Mouse (Mus musculus): ENCODE results near the gene Nhs. TPM values are rescaled to one million over a fixed set of nuclear protein-coding genes. Genes with fewer than 3 reads are reported as not detected.

Gene Nhs
- 0.79 and 0.95 TPM in 2 replicates for polyA plus RNA-seq (2015; fragmentation: Nextera tagmentation; extraction: Ambion mirVana)

DNA sequence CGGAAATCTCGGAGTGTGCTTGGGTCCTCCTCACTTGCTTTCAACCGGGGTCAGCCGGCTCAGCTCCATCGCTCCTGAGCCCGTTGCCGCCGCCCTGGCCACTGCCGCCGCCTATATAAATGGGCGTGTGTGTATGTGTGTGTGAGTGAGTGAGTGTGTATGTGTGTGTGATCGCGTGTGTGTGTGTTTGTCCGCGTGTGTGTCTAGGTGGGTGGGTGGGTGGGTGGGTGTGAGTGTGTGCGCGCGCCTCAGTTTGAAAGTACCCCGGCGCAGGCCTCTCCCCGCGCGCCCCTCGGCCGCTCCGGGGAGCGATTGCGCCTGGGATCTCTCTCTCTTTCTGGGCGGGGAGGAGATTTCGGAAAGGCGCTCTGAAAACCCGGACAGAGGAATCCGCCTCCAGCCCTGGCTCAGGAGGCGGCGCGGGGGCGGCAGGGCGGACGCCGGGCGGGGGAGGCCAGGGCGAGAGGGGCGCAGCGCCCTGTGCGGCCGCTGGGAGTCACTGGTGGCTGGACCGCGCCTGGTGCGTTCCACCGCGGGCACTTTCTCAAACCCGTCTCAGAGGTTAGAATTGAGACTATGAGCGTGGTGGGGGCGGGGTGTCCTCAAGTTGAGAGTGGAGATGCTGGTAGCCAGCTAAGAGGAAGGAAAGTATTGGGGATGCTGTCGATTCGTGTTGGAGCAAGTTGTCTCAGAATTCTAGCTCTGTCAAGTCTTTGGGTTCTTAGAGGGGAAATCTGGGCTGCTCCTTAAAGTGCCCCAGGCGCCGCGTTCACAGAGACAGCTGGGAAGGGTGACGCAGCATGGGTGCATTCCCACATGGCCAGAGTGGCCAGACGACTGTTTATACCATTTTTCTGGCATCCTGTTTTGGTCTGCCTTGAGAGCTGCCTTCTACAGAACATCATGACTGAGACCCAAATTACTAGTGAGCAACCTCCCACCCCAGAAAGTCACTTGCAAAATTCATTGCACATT, at the start of gene Nhs:
Nhs (minus strand) TSS at position 94 of the 975 bp plus-strand sequence.
- peaks cover 10% of the 10 kb centered on the region; the same call in 1 of the 2 replicates for H3K4me1 ChIP-seq
- peaks cover 29% of the 10 kb centered on the region for H3K27me3 ChIP-seq (replicated peaks)
- H3K9ac ChIP-seq = peak within 1 kb of the TSS; percentile 81
- H3K27ac ChIP-seq (replicated peaks) = no peak within 1 kb of the TSS
- 0 out of 2 replicates have a peak, but pooled peaks have one; percentile 37 for ATAC-seq (ENCODE audit: extremely low read depth, insufficient number of reproducible peaks, low FRiP score, low TSS enrichment)
- 16% methylated on average over 43 of the region's 61 CpGs for WGBS
- H3K9me3 ChIP-seq = no peaks in the 10 kb centered on the region
- no peaks in the 10 kb centered on the region for H3K36me3 ChIP-seq
- peak within 1 kb of the TSS; percentile 82 for H3K4me2 ChIP-seq
- H3K4me3 ChIP-seq = peak within 1 kb of the TSS; percentile 64

DNA sequence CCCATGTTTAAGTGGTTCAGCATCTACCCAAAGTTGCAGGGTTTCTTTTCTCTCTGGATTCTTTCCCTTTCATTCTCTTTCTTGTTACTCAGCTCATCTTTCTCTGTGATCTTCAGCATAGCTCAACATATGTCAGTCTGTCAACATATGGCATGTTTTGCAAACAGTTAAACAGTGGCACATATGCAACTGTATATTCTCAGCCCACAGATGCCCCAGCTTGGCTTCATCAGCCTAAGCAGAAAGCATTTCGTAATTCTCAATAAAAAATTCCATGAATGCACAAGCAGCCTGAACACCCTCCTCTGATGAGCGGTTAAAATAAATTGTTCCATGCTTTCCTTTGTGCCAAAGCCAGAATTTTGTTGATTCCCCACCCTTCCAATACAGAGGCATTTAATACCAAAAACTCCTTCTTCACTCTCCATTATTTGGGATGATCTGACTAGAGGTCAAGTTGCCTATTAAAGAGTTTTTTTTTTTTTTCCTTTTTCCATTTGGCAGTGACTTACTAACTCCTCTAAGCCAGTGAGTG, 46.9 kb upstream of the Nhs start:
- Histone ChIP-seq H3K4me1 (no peaks in the 10 kb centered on the region), H3K9ac (no peak overlapping the region), H3K27me3 (replicated peaks) (no peaks in the 10 kb centered on the region), H3K4me2 (no peak overlapping the region), H3K36me3 (no peaks in the 10 kb centered on the region), H3K4me3 (no peak overlapping the region), H3K9me3 (no peaks in the 10 kb centered on the region), H3K27ac (replicated peaks) (no peak overlapping the region)
- 83% methylated on average over 2 of the region's 2 CpGs for WGBS
- ATAC-seq (ENCODE audit: extremely low read depth, insufficient number of reproducible peaks, low FRiP score, low TSS enrichment) = no peak

DNA sequence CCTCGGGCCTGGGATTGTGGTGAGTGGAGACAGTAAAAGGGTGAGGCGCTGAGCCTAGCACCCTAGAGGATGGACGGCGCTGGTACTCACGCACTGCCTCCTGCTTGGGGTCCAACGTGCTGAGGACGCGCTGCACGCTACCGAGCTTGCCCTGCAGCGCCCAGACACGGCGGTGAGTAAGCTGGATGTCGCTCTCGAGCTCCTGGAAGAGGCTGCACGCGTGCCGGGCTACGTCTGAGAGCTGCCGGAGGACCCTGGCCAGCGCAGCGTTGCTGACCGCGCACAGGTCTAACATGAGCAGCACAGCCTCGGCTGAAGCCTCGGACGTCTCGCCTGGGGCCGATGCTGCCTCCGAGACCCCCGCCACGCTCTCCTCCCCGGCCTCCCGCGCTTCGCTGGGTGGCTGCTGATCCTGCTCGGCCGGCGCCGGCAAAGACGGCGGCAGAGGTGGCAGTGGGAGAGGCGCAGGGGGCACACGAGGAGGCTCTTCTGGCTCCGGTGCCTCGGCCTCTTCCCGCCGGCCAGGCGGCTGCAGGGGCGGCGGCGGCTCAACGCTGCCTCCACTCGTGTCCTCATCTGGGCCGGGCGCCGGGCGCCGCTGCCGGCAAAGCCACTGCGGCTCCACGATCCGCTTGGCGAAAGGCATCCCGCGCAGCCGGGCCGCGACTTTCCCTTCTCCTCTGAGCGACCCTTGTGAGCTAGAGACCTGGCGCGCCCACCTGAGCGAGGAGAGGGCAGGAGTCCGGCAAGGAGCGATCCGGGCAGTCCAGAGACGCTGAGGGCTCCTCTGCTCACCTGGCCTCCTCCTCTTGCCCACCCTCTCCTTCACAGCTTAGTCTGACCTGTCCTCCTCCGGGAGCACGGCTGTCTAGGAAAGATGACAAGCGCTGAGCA, 540 bp downstream of the Nhs start:
- peak overlapping the region; percentile 81 for H3K9ac ChIP-seq
- peak overlapping the region; percentile 82 for H3K4me2 ChIP-seq
- H3K4me3 ChIP-seq = peak overlapping the region; percentile 64
- H3K9me3 ChIP-seq = no peaks in the 10 kb centered on the region
- H3K36me3 ChIP-seq = no peaks in the 10 kb centered on the region
- H3K27ac ChIP-seq (replicated peaks) = no peak overlapping the region
- H3K27me3 ChIP-seq (replicated peaks) = peaks cover 34% of the 10 kb centered on the region
- 8% methylated on average over 76 of the region's 80 CpGs for WGBS
- no peak for ATAC-seq (ENCODE audit: extremely low read depth, insufficient number of reproducible peaks, low FRiP score, low TSS enrichment)
- peaks cover 10% of the 10 kb centered on the region; the same call in 1 of the 2 replicates for H3K4me1 ChIP-seq

DNA sequence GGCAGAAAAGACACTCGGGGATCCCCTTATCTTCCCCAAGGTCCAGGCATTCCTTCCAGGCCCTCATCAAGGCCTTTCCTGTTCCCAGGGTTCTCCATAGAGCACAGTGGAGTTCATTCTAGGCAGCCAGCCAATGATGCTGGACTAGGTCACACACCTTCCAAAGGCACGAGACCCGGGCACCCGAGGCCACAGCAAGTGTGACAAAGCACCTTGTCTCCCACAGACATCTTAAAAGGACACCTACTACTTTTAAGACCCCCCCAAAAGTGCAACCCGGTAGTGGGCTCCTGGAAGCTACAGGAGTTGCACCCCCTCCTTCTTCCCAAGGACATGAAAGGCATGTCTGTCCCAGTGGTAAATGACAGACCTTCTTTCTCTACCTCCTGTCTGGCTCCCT, 1.4 kb downstream of the Nhs start:
- H3K9ac ChIP-seq = peak overlapping the region; percentile 81
- no peak for ATAC-seq (ENCODE audit: extremely low read depth, insufficient number of reproducible peaks, low FRiP score, low TSS enrichment)
- WGBS = 36% methylated on average over 5 of the region's 5 CpGs

DNA sequence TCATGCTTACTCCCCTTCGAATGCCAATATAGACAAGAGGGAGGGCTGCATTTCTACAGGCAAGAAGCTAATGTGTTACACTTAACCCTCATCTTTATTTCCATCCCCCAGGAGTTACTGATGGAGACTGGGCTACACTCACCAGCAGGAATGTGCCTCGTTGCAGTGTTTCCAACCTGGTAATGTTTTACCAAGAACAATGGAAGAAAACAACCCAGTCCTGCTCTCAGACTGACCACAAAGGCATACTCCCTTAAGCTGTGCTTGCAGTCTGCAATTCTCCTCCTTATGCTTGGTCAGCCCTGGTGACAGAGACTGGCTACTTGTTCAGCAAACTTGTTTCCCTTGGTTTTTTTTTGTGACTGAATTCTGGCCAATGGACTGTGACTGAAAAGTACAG, 21.7 kb downstream of the Nhs start:
- Histone ChIP-seq H3K4me2 (no peak overlapping the region), H3K36me3 (no peaks in the 10 kb centered on the region), H3K9ac (no peak overlapping the region), H3K9me3 (no peaks in the 10 kb centered on the region), H3K27ac (replicated peaks) (no peak overlapping the region), H3K4me3 (no peak overlapping the region), H3K27me3 (replicated peaks) (peaks cover 29% of the 10 kb centered on the region), H3K4me1 (no peaks in the 10 kb centered on the region)
- ATAC-seq (ENCODE audit: extremely low read depth, insufficient number of reproducible peaks, low FRiP score, low TSS enrichment) = no peak
- WGBS = 50% methylated on average over 2 of the region's 2 CpGs

More for the DNA sequence above, 1.4 kb downstream of the Nhs start:
- no peaks in the 10 kb centered on the region for H3K9me3 ChIP-seq
- peak overlapping the region; percentile 64 for H3K4me3 ChIP-seq
- peaks cover 10% of the 10 kb centered on the region; the same call in 1 of the 2 replicates for H3K4me1 ChIP-seq
- H3K27me3 ChIP-seq (replicated peaks) = peaks cover 35% of the 10 kb centered on the region
- no peaks in the 10 kb centered on the region for H3K36me3 ChIP-seq
- no peak overlapping the region for H3K27ac ChIP-seq (replicated peaks)
- H3K4me2 ChIP-seq = peak overlapping the region; percentile 82

DNA sequence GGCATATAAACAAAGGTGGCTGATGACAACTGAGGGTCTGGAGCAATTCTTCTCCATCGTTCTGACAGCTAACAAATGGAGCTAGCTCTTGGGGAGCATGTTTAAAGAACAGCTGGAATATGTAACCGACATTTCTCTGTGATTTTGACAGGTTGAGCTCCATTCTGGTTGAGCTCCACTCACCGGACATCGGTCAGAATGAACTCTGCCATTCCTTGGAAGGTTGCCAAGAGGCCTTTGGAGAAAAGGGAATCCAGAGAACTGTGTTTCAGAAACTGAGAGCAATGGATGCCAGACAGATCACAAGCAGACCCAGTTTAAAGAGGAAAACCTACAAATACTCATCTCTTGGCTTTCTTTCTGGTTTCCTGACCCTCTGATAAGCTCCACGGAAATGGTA, 46.3 kb downstream of the Nhs start:
- WGBS = 29% methylated on average over 5 of the region's 5 CpGs
- no peak overlapping the region for H3K4me3 ChIP-seq
- H3K27ac ChIP-seq (replicated peaks) = peak overlapping the region; percentile 28; the same call in 1 of the 2 replicates
- H3K4me1 ChIP-seq = no peaks in the 10 kb centered on the region
- no peak overlapping the region for H3K9ac ChIP-seq
- peaks cover 20% of the 10 kb centered on the region for H3K27me3 ChIP-seq (replicated peaks)
- no peaks in the 10 kb centered on the region for H3K36me3 ChIP-seq
- H3K9me3 ChIP-seq = no peaks in the 10 kb centered on the region
- no peak for ATAC-seq (ENCODE audit: extremely low read depth, insufficient number of reproducible peaks, low FRiP score, low TSS enrichment)
- H3K4me2 ChIP-seq = peak overlapping the region; percentile 7; the same call in 1 of the 2 replicates

DNA sequence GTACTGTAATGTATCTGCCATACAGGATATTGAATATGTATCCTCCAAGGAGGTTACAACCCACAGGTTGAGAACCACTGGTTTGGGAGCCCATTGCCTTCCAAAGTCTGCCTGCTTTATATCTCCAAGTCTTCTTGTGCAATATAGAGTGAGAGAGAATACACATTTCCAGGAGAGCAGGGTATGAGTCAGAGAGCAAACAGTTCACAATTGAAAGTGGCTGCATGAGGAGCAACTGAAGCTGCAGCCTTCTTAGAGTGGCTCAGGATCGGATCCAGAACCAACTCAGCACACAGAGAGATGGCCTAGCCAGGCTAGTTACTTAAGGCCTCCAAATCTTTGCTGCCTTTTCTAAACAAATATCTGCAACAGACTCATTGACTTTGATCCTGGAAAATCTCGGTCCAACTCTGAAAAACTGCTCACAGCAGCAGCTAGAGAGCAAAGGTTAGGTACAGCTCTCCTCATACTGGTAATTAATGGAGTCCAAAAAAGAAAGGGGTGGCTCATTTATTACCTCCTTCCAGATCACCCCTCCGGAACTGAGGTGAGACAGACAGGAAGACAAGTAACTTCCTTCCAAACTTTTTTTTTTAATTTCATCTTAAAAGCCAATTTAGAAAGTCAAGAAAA, 56.6 kb downstream of the Nhs start:
- Histone ChIP-seq H3K4me3 (no peak overlapping the region), H3K4me1 (0 out of 2 replicates have a peak, but pooled peaks cover 4% of the 10 kb centered on the region), H3K4me2 (no peak overlapping the region), H3K36me3 (no peaks in the 10 kb centered on the region), H3K27me3 (replicated peaks) (peaks cover 31% of the 10 kb centered on the region), H3K9me3 (no peaks in the 10 kb centered on the region), H3K27ac (replicated peaks) (no peak overlapping the region), H3K9ac (no peak overlapping the region)
- ATAC-seq (ENCODE audit: extremely low read depth, insufficient number of reproducible peaks, low FRiP score, low TSS enrichment) = no peak
- 62% methylated on average over 3 of the region's 3 CpGs for WGBS

DNA sequence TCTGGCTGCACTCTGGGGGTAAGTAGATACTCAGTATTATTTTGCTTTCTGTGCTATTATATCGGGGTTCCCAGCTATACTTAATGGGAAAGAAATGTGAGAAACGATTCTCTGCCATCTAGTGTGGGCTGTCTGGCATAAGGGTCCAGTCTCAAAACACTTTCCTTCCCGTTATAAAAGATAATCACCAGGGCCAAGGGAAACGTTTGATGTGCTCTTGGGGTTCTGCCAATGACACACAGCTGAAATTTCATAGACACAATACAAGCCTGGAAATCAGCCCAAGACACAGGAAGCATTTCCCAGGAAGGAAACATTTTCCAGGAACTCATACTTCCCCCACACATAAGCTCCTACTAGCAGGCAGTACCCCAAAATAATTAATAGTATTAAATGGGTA, 61.2 kb downstream of the Nhs start:
- no peak for ATAC-seq (ENCODE audit: extremely low read depth, insufficient number of reproducible peaks, low FRiP score, low TSS enrichment)

DNA sequence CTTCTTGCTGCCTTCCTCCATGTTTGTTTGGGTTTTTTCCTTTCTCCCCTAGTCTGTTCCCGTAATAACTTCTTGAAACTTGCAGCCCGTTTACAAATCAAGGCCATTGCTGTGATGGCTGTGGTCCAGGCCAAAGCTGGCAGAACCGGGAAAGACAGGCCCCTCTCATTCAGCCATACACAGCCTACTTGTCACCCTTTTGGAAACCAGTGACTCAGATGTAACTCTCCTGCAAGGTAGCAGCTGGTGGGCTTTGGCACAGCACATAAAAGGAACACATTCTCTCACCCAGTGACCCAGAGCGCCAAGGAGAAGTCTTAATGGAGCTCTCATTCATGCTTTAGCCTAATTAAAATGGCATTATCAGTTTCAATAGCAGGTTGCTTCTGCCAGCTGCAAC, 72.2 kb downstream of the Nhs start:
- Histone ChIP-seq H3K4me3 (no peak overlapping the region), H3K9ac (no peak overlapping the region), H3K27ac (replicated peaks) (no peak overlapping the region), H3K4me2 (no peak overlapping the region), H3K27me3 (replicated peaks) (peaks cover 2% of the 10 kb centered on the region; the same call in 1 of the 2 replicates), H3K9me3 (no peaks in the 10 kb centered on the region), H3K36me3 (no peaks in the 10 kb centered on the region), H3K4me1 (no peaks in the 10 kb centered on the region)
- no peak for ATAC-seq (ENCODE audit: extremely low read depth, insufficient number of reproducible peaks, low FRiP score, low TSS enrichment)
- 63% methylated on average over 4 of the region's 4 CpGs for WGBS

More for the DNA sequence above, 61.2 kb downstream of the Nhs start:
- Histone ChIP-seq H3K4me3 (no peak overlapping the region), H3K27ac (replicated peaks) (no peak overlapping the region), H3K9ac (no peak overlapping the region), H3K27me3 (replicated peaks) (peaks cover 29% of the 10 kb centered on the region; the same call in 1 of the 2 replicates), H3K36me3 (no peaks in the 10 kb centered on the region), H3K4me2 (no peak overlapping the region), H3K4me1 (0 out of 2 replicates have a peak, but pooled peaks cover 4% of the 10 kb centered on the region), H3K9me3 (no peaks in the 10 kb centered on the region)
- WGBS = 23% methylated on average over 4 of the region's 4 CpGs

DNA sequence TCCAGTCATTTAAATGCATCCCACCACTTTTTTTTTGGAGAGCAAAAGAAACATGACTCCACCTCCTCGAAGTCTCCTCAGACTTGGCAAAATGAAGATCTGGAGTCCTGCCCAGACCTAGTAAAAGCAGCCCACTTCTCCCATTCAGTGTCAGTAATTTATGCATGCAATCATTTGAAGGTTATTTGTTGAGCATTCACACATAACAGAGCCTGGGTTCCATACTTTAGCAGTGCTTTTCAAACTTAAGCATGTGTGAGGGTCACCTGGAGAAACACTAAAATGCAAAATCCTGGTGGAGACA, 73.7 kb downstream of the Nhs start:
- WGBS = 48% methylated on average over 1 of the region's 1 CpGs
- no peak overlapping the region for H3K9ac ChIP-seq
- no peaks in the 10 kb centered on the region for H3K27me3 ChIP-seq (replicated peaks)
- no peaks in the 10 kb centered on the region for H3K36me3 ChIP-seq
- H3K9me3 ChIP-seq = no peaks in the 10 kb centered on the region
- no peak overlapping the region for H3K4me2 ChIP-seq
- no peak overlapping the region for H3K27ac ChIP-seq (replicated peaks)
- no peaks in the 10 kb centered on the region for H3K4me1 ChIP-seq
- H3K4me3 ChIP-seq = no peak overlapping the region
- ATAC-seq (ENCODE audit: extremely low read depth, insufficient number of reproducible peaks, low FRiP score, low TSS enrichment) = no peak

Data from heart, embryonic 13.5 days (tissue).